Mouse (Mus musculus) heart, adult 2 months (tissue): ENCODE data around the gene St6galnac5. TPM values are rescaled to one million over a fixed set of nuclear protein-coding genes. Genes with fewer than 3 reads are reported as not detected.

ENCODE experiments used
- DNase-seq, 2 experiments: peaks; one replicate each; pipeline ENCODE4 v3.0.0; 2021
- H3K27ac ChIP-seq: fragments of 200-600 bp; 2 replicates; pipeline ENCODE4 v1.8.1; 2022
- H3K27me3 ChIP-seq: fragments of 200-500 bp; 2 replicates; pipeline ENCODE4 v1.6.1; 2012; ENCODE audit warnings: mild to moderate bottlenecking, low read length, inconsistent platforms, mixed read lengths; ENCODE audit not compliant: control insufficient read depth, insufficient read depth
- H3K36me3 ChIP-seq: fragments of 200-500 bp; 2 replicates; pipeline ENCODE4 v1.6.1; 2012; ENCODE audit warnings: low read length, inconsistent platforms; ENCODE audit not compliant: control insufficient read depth, insufficient read depth
- H3K4me1 ChIP-seq: fragments of 200-500 bp; 2 replicates; pipeline ENCODE4 v1.6.1; 2011; ENCODE audit warnings: low read length; ENCODE audit not compliant: control insufficient read depth, insufficient read depth
- H3K4me3 ChIP-seq: fragments of 200-600 bp; 2 replicates; pipeline ENCODE4 v1.8.1; 2022
- H3K79me2 ChIP-seq: fragments of 200-500 bp; replicated peaks from 2 replicates; pipeline ENCODE4 v1.6.1; 2012; ENCODE audit warnings: mild to moderate bottlenecking, inconsistent platforms, low read length, moderate library complexity, mixed read lengths; ENCODE audit not compliant: control insufficient read depth, insufficient read depth
- H3K9ac ChIP-seq: fragments of 200-500 bp; 2 replicates; pipeline ENCODE4 v1.6.1; 2012; ENCODE audit warnings: low read depth, mild to moderate bottlenecking, control low read depth, inconsistent platforms, low read length, mixed read lengths
- CTCF ChIP-seq: fragments of 200-600 bp; IDR thresholded peaks from 2 replicates; pipeline ENCODE4 v1.8.1; 2022; ENCODE audit warnings: antibody characterized with exemption, mild to moderate bottlenecking, moderate library complexity
- EP300 ChIP-seq: fragments of 200-500 bp; IDR thresholded peaks from 2 replicates; pipeline ENCODE4 v1.6.1; 2011; ENCODE audit warnings: low read depth, low read length, control low read depth; ENCODE audit not compliant: insufficient read depth
- POLR2A ChIP-seq: fragments of 200-500 bp; IDR thresholded peaks from 2 replicates; pipeline ENCODE4 v1.6.1; 2011; ENCODE audit warnings: mild to moderate bottlenecking, low read depth, low read length, control low read depth; ENCODE audit not compliant: insufficient read depth
- WGBS: fragments of 180-500 bp; shearing (Covaris S2); methylation state at CpG from one replicate; pipeline ENCODE4 v1.1.7; 2018; 5-methylcytosine and 5-hydroxymethylcytosine counted together
- intact Hi-C: fragments of 180-260 bp; cut with DNase I; formaldehyde crosslinking; loops from one replicate; pipeline ENCODE4 v1.15.1; 2025
- long read RNA-seq: library from polyadenylated mRNA; stranded (forward); transcript quantifications from one replicate; pipeline ENCODE4 v2.0.0, GENCODE M21; 2021
- polyA plus RNA-seq: library from polyadenylated mRNA; depleted of rRNA; stranded (reverse); fragments of >200 nt; gene quantifications from 2 replicates; pipeline ENCODE4 v1.2.3, GENCODE M21; 2012; rRNA removed
- total RNA-seq, 2 experiments: library from RNA; stranded (reverse); gene quantifications; 2 replicates each; pipeline ENCODE4 v1.2.3; 2021

Gene St6galnac5
- total RNA-seq = not detected
- polyA plus RNA-seq = 0.03 and 0.08 TPM in 2 replicates
- long read RNA-seq = 0 reads

DNA sequence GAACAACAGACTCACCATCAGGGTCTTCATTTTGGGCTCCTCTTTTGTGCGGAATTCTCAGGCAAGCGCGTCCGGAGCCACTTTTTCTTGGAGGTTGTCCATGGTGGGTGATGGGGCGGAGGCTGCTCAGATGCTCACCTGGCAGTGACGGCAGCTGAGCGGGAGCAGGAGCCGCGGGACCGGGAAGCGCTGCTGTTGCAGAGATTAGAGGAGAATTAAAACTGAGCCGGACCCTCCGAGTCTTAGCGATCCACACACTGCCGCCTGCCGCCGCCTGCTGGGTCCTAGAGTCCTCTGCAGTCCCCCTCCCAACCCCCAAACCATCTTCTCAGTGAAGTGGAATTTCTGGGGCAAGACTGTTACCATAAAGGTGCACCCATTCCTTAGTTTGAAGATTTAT is at the start of gene St6galnac5:
St6galnac5 (minus strand) TSS at position 259 of the 400 bp plus-strand sequence.
- 3% methylated on average over 17 of the region's 17 CpGs for WGBS
- Histone ChIP-seq H3K79me2 (no peaks in the 10 kb centered on the region), H3K9ac (no peak within 1 kb of the TSS), H3K36me3 (no peaks in the 10 kb centered on the region), H3K4me3 (no peak within 1 kb of the TSS), H3K4me1 (no peaks in the 10 kb centered on the region), H3K27ac (no peak within 1 kb of the TSS), H3K27me3 (peaks cover 8% of the 10 kb centered on the region)
- intact Hi-C loops = no loop called here
- TF ChIP-seq POLR2A = no peak
- TF ChIP-seq CTCF = no peak
- no peak for TF ChIP-seq EP300
- DNase-seq = no peak

DNA sequence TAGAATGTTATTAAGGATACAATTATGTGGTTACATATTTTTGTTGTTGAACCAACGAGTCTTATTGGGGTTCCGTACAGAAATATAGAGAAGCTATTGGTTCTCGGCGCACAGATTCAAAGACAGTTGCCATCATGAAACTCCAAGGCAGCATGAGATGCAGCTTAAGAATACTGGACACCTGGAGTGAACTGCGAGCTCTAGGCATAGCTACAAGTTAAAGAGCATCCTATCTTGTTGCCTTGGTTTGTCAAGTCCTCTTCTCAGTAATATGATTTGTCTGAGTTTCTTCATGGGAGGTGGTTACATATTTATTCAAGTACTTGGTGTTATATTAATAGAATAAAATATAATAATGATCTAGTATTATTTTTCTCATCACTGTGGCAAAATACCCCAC is 48.7 kb upstream of the St6galnac5 start:
- TF ChIP-seq EP300 (no peak), CTCF (no peak), POLR2A (no peak)
- no peaks in the 10 kb centered on the region for H3K36me3 ChIP-seq
- H3K79me2 ChIP-seq = no peaks in the 10 kb centered on the region
- no peak for DNase-seq
- intact Hi-C loops = no loop called here
- no peak overlapping the region for H3K27ac ChIP-seq
- H3K9ac ChIP-seq = no peak overlapping the region
- no peak overlapping the region for H3K4me3 ChIP-seq
- no peaks in the 10 kb centered on the region for H3K27me3 ChIP-seq
- 90% methylated on average over 5 of the region's 5 CpGs for WGBS
- no peaks in the 10 kb centered on the region for H3K4me1 ChIP-seq

DNA sequence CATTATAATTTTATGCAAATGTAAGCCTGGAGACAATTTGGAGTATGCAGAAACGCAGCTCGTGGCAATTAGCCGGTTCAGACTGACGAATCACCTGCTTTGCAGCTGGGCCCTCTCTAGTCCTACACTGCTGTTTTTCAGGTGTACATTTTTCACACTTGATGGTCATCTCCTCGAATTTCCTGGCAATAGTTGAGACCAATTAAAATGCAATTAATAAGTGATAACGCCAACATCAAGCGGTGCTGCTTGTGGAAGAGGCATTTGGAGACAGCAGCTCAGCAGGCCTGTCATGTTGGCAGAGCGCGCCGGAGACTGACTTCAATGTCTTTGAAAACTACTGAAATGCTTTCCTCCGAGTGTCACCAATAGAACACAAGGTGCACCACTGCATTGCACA is 42.0 kb upstream of the St6galnac5 start:
- Histone ChIP-seq H3K27ac (no peak overlapping the region), H3K36me3 (no peaks in the 10 kb centered on the region), H3K79me2 (no peaks in the 10 kb centered on the region), H3K9ac (no peak overlapping the region), H3K4me3 (no peak overlapping the region), H3K4me1 (no peaks in the 10 kb centered on the region), H3K27me3 (no peaks in the 10 kb centered on the region)
- 87% methylated on average over 11 of the region's 11 CpGs for WGBS
- no peak for TF ChIP-seq CTCF
- TF ChIP-seq EP300 = no peak
- no peak for TF ChIP-seq POLR2A
- intact Hi-C loops = no loop called here
- DNase-seq = no peak

DNA sequence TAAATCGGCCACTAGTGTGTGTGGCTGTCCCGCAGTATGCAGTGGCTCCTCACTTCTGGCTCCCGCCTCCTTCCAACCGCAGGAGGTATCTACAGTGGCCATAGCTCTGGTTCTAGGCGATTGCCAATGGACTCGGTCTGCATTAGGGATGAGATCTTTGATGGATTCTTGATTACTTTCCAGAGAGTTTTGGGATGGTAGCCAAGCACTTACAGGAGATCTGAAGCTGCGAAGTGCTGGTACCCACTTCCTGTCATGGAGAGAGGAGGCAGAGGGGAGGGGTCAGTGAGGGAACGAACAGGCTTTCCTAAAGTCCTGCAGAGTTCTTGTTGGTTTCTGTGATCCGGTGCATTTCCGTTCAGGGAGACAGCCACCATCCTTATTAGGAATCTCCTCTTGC is 36.0 kb upstream of the St6galnac5 start:
- no peak for TF ChIP-seq CTCF
- WGBS = 66% methylated on average over 10 of the region's 10 CpGs
- H3K36me3 ChIP-seq = no peaks in the 10 kb centered on the region

DNA sequence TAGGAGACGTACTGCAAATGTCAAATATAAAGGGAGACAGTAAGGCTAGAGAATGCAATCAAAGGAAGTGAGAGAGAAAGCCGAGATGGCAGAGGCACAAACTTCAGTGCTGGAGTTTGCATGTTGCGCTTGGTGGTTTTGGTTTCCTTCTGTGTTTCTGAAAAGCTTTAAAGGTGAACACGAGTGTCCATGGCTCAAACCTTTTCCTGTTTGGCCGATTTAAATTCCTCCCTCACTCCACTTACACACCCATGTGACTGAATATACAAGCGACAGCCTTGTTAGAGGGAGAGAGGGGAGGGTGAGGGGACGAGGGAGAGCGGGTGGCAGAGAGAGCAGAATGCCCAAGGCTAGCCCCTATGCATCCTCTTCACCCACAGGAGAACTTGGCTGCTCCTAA is 34.3 kb upstream of the St6galnac5 start:
- Histone ChIP-seq H3K27me3 (no peaks in the 10 kb centered on the region), H3K4me3 (no peak overlapping the region), H3K36me3 (no peaks in the 10 kb centered on the region), H3K4me1 (no peaks in the 10 kb centered on the region), H3K79me2 (no peaks in the 10 kb centered on the region), H3K27ac (no peak overlapping the region), H3K9ac (no peak overlapping the region)
- no peak for TF ChIP-seq EP300
- DNase-seq = no peak
- 46% methylated on average over 8 of the region's 8 CpGs for WGBS
- intact Hi-C loops = no loop called here

More for the DNA sequence above, 36.0 kb upstream of the St6galnac5 start:
- Histone ChIP-seq H3K27me3 (no peaks in the 10 kb centered on the region), H3K4me3 (no peak overlapping the region), H3K4me1 (no peaks in the 10 kb centered on the region), H3K79me2 (no peaks in the 10 kb centered on the region), H3K9ac (no peak overlapping the region), H3K27ac (no peak overlapping the region)
- no peak for DNase-seq
- intact Hi-C loops = no loop called here

DNA sequence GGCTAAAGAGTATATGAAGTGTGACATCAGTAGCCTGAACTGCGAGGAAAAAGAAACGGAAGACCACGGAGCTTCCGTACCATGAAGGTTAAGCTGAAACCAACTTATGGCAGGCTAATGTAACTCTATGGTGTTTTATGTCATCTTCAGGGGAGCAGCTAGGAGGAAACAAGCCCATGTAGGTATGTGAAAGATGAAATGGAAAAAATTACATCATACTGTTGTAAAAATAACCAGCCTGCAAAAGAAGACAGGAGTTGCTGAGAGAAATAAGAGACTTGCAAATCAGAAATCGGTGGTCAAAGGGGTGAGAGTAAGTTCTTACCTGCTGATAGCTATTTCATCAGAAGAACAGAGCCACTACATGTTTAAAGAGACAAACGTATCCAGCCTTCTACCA is 24.8 kb upstream of the St6galnac5 start:
- TF ChIP-seq CTCF = no peak
- no peak for TF ChIP-seq EP300
- TF ChIP-seq POLR2A = no peak
- intact Hi-C loops = no loop called here
- Histone ChIP-seq H3K27me3 (no peaks in the 10 kb centered on the region), H3K9ac (no peak overlapping the region), H3K36me3 (no peaks in the 10 kb centered on the region), H3K27ac (no peak overlapping the region), H3K4me1 (no peaks in the 10 kb centered on the region), H3K4me3 (no peak overlapping the region), H3K79me2 (no peaks in the 10 kb centered on the region)
- 74% methylated on average over 6 of the region's 6 CpGs for WGBS
- DNase-seq = no peak

DNA sequence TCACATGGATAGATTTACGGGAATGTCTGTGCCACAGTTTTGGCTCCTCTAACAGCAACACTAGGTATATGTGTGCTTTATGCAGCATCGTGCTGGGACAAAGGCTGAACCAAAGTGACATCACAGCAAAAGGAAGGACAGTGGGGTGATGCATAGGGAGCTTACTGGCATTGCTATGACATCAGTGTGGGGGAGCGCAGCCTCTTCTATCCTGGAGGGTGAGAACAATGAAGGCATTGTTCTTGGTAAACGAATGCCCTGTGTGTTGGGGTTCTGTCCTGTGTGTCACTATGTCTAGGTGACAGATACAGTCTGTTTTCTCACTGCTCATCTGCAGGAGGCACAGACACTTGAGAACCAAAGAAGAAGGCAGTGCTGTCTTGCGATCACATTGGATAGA is 16.9 kb upstream of the St6galnac5 start:
- Histone ChIP-seq H3K4me3 (no peak overlapping the region), H3K27ac (no peak overlapping the region), H3K9ac (no peak overlapping the region), H3K36me3 (no peaks in the 10 kb centered on the region), H3K27me3 (no peaks in the 10 kb centered on the region), H3K79me2 (no peaks in the 10 kb centered on the region), H3K4me1 (no peaks in the 10 kb centered on the region)
- intact Hi-C loops = no loop called here
- DNase-seq = no peak
- 63% methylated on average over 5 of the region's 5 CpGs for WGBS
- no peak for TF ChIP-seq EP300
- no peak for TF ChIP-seq POLR2A
- no peak for TF ChIP-seq CTCF
